ENCODE assay signal across 9 mouse cellular contexts in genomic region chr12:91587491-91588033, GRCm38 (mm10). TPM values are rescaled to one million over a fixed set of nuclear protein-coding genes. Genes with fewer than 3 reads are reported as not detected.
A peak's percentile ranks its signal among the peaks of the same experiment; 100 is the strongest.
DNase-seq lines count a peak whose midpoint lies in the region; ATAC-seq and TF ChIP-seq lines count a peak whose summit lies in the region.
"Had no signal": no experiment of that assay in that cellular context is flagged by ENCODE, and none has a peak within 500 bp of the region (broad histone marks: within the 10 kb centered on the region; RNA-seq: fewer than 3 reads in every experiment).

No protein-coding gene starts in this region.

- peaks cover 45% of the 10 kb centered on the region for H3K79me2 ChIP-seq in CH12.LX (replicated peaks; ENCODE audit: control insufficient read depth, extremely low read depth, insufficient read depth, poor library complexity, severe bottlenecking)

- no peaks in the 10 kb centered on the region for H3K9me3 ChIP-seq in heart, embryonic 11.5 days (replicated peaks; ENCODE audit: control insufficient read depth, low read length)
- peaks cover 6% of the 10 kb centered on the region for H3K9me3 ChIP-seq in CH12.LX (replicated peaks; ENCODE audit: low read length)
- H3K9me3 ChIP-seq in forebrain, embryonic 13.5 days (replicated peaks), result no peaks in the 10 kb centered on the region
- H3K9me3 ChIP-seq in liver, embryonic 16.5 days (replicated peaks; ENCODE audit: control insufficient read depth, low read length), result no peaks in the 10 kb centered on the region

- no peaks in the 10 kb centered on the region for H3K27me3 ChIP-seq in heart, embryonic 11.5 days (ENCODE audit: control insufficient read depth, insufficient read depth, low read length)
- H3K27me3 ChIP-seq in CH12.LX (replicated peaks), result no peaks in the 10 kb centered on the region
- no peaks in the 10 kb centered on the region for H3K27me3 ChIP-seq in forebrain, embryonic 13.5 days
- no peaks in the 10 kb centered on the region for H3K27me3 ChIP-seq in liver, embryonic 16.5 days (ENCODE audit: control insufficient read depth, insufficient read depth, low read depth, low read length)
- H3K27me3 ChIP-seq: Patski had no signal

- TF ChIP-seq RAD21 in CH12.LX (IDR thresholded peaks at IDR 0.05; ENCODE audit: low read depth, low read length), result no peak

- DNase-seq in heart, postnatal 36 days, result no peak
- peak; percentile 33 for DNase-seq in CH12.LX (ENCODE audit: extremely low read depth)
- no peak for DNase-seq in urinary bladder, postnatal 4 days (ENCODE audit: low spot score in 2 of 2)
- DNase-seq in cerebellum, adult 9-11 months, result no peak
- DNase-seq in lung, adult 18-20 months, result no peak

- peak overlapping the region; percentile 100 for H3K27ac ChIP-seq in heart, embryonic 11.5 days (ENCODE audit: low read depth, low read length)
- no peak overlapping the region; the same call in 1 of the 2 replicates for H3K27ac ChIP-seq in CH12.LX (ENCODE audit: insufficient read depth, low read depth)
- H3K27ac ChIP-seq in forebrain, embryonic 13.5 days, result peak overlapping the region; percentile 100
- no peak overlapping the region; the same call in 1 of the 2 replicates for H3K27ac ChIP-seq in liver, embryonic 16.5 days (ENCODE audit: low read length)

- no peak for TF ChIP-seq EP300 in CH12.LX (IDR thresholded peaks at IDR 0.05; ENCODE audit: low read length)

- dilution Hi-C loops in CH12.LX (cut with MboI; ENCODE audit: extremely low pct_ligation_motif_present, extremely low pct_unique_long_range_greater_than_20kb, low sequenced_read_pairs), result no loop called here

- in situ Hi-C loops in CH12.LX (cut with MboI; ENCODE audit: low pct_ligation_motif_present, low pct_unique_long_range_greater_than_20kb, low sequenced_read_pairs), result no loop called here

- no peak for ATAC-seq in heart, embryonic 11.5 days (replicated peaks; ENCODE audit: insufficient number of reproducible peaks, low FRiP score, low TSS enrichment)
- ATAC-seq in forebrain, embryonic 13.5 days, result no peak
- no peak for ATAC-seq in liver, embryonic 16.5 days (ENCODE audit: low read depth)

- H3K9ac ChIP-seq in heart, embryonic 11.5 days (ENCODE audit: low read depth, low read length), result peak overlapping the region; percentile 100; the same call in 1 of the 2 replicates
- peak overlapping the region; percentile 100 for H3K9ac ChIP-seq in CH12.LX (ENCODE audit: insufficient read depth, low read depth)
- peak overlapping the region; percentile 100 for H3K9ac ChIP-seq in forebrain, embryonic 13.5 days
- peak overlapping the region; percentile 98 for H3K9ac ChIP-seq in liver, embryonic 16.5 days (ENCODE audit: low read depth, low read length)

- TF ChIP-seq CTCF in CH12.LX (conservative IDR thresholded peaks at IDR 0.05 in 1 of 2, IDR thresholded peaks at IDR 0.05 in 1 of 2; ENCODE audit: low read depth in 2 of 2, low read length in 2 of 2), result no peak

- peaks cover 5% of the 10 kb centered on the region for H3K36me3 ChIP-seq in heart, embryonic 11.5 days (ENCODE audit: control insufficient read depth, insufficient read depth, low read length)
- H3K36me3 ChIP-seq in CH12.LX (replicated peaks in 1 of 2; ENCODE audit: control insufficient read depth in 1 of 2, insufficient read depth in 1 of 2, low read length in 1 of 2), result peaks cover 12 to 28% of the 10 kb centered on the region in 2 experiments
- H3K36me3 ChIP-seq in forebrain, embryonic 13.5 days (ENCODE audit: poor library complexity, severe bottlenecking), result peaks cover 16% of the 10 kb centered on the region
- H3K36me3 ChIP-seq in liver, embryonic 16.5 days (ENCODE audit: control insufficient read depth, insufficient read depth), result peaks cover 13% of the 10 kb centered on the region

- H3K4me3 ChIP-seq in heart, embryonic 11.5 days (ENCODE audit: low read depth, low read length), result peak overlapping the region; percentile 90
- H3K4me3 ChIP-seq in CH12.LX (replicated peaks in 1 of 3; ENCODE audit: low read depth in 2 of 3, low read length in 2 of 3, poor library complexity in 1 of 3), result peak overlapping the region; percentile 67 to 96 (median 69)
- H3K4me3 ChIP-seq in forebrain, embryonic 13.5 days, result peak overlapping the region; percentile 94
- peak overlapping the region; percentile 92 for H3K4me3 ChIP-seq in liver, embryonic 16.5 days (ENCODE audit: low read depth, low read length)

- intact Hi-C loops in heart, postnatal 36 days (cut with DNase I), result loop anchor here (10.0 kb wide), 1 partner anchor 203 kb away; the partner anchor contains the start of genes Cep128 and Tshr

- H3K4me1 ChIP-seq in heart, embryonic 11.5 days (ENCODE audit: control insufficient read depth, insufficient read depth, low read length), result peaks cover 16% of the 10 kb centered on the region
- H3K4me1 ChIP-seq in CH12.LX (ENCODE audit: control insufficient read depth in 1 of 2, insufficient read depth in 2 of 2), result peaks cover 9 to 54% of the 10 kb centered on the region in 2 experiments
- peaks cover 44% of the 10 kb centered on the region for H3K4me1 ChIP-seq in forebrain, embryonic 13.5 days
- H3K4me1 ChIP-seq in liver, embryonic 16.5 days (ENCODE audit: control insufficient read depth, low read depth, low read length), result peaks cover 19% of the 10 kb centered on the region

- WGBS in heart, embryonic 11.5 days (ENCODE audit: insufficient replicate concordance), result 29% methylated on average over 5 of the region's 5 CpGs
- 4% methylated on average over 5 of the region's 5 CpGs for WGBS in forebrain, embryonic 13.5 days
- WGBS in liver, embryonic 16.5 days (ENCODE audit: insufficient replicate concordance), result 9% methylated on average over 5 of the region's 5 CpGs

- no peak for TF ChIP-seq POLR2A in CH12.LX (IDR thresholded peaks at IDR 0.05; ENCODE audit: low read depth, low read length)

- peak overlapping the region; percentile 82 for H3K4me2 ChIP-seq in heart, embryonic 11.5 days
- H3K4me2 ChIP-seq in CH12.LX (ENCODE audit: insufficient read depth, low read depth, poor library complexity, severe bottlenecking), result peak overlapping the region; percentile 93
- H3K4me2 ChIP-seq in forebrain, embryonic 13.5 days, result peak overlapping the region; percentile 66
- H3K4me2 ChIP-seq in liver, embryonic 16.5 days (ENCODE audit: low read depth, low read length), result peak overlapping the region; percentile 83

TF ChIP-seq in CH12.LX, 34 proteins besides CTCF, POLR2A, EP300 and RAD21:
- no peak for TF ChIP-seq JUND (conservative IDR thresholded peaks at IDR 0.05; ENCODE audit: low read depth, low read length)
- 0 out of 2 replicates have a peak, but pooled peaks have one; percentile 2 for TF ChIP-seq CHD2 (IDR thresholded peaks at IDR 0.05; ENCODE audit: low read length)

RNA-seq across cellular contexts. Expression of gene Gtf2a1, which starts 2.7 kb away (rescaled TPM):
- polyA plus RNA-seq in heart, embryonic 11.5 days (2014; fragmentation: Nextera tagmentation; extraction: Ambion mirVana), result 26.4 and 32.0 TPM in 2 replicates
- total RNA-seq in heart, postnatal 36 days (2021), result 10 to 100 TPM; 26.9 to 32.8 TPM
- total RNA-seq in CH12.LX (2012; rRNA removed), result 25.7 and 29.0 TPM in 2 replicates
- 16.0 and 19.2 TPM in 2 replicates for total RNA-seq in CH12.LX (2014; rRNA removed)
- polyA plus RNA-seq in CH12.LX (2012; ENCODE audit: insufficient read length, low read depth), result 34.5 and 36.2 TPM in 2 replicates
- polyA plus RNA-seq in forebrain, embryonic 13.5 days (2015; fragmentation: Nextera tagmentation; extraction: Ambion mirVana), result 62.5 and 69.4 TPM in 2 replicates
- 17.3 and 19.2 TPM in 2 replicates for polyA plus RNA-seq in liver, embryonic 16.5 days (2015; fragmentation: Nextera tagmentation; extraction: Ambion mirVana)

Comparison
In these comparisons a context has a peak if more than half of its experiments do, and no peak if none do; other contexts are left out.
1. H3K27ac ChIP-seq: peak in heart, embryonic 11.5 days (single experiment) and forebrain, embryonic 13.5 days (single experiment); none in CH12.LX (single experiment) and liver, embryonic 16.5 days (single experiment).
2. Peak in every context shown above with its lines, with median percentiles within 50 percentile points of each other: H3K4me2 ChIP-seq, H3K4me3 ChIP-seq and H3K9ac ChIP-seq.